Mouse (Mus musculus): Measurements from ENCODE around the gene Rrp1b.
"Not testable (repeated sequence)": the region's sequence is repeated elsewhere in the genome, so short reads cannot be mapped to it uniquely, and the experiment has no call there.

The Rrp1b gene

GRCm38 (mm10) chr17:32091032-32091363 lies 55.1 kb downstream of the Rrp1b start:
- DNase-seq (ENCODE audit: low read depth, low spot score), result no peak

GRCm38 (mm10) chr17:32091364-32092240 lies 55.7 kb downstream of the Rrp1b start:
- peak; percentile 90 for DNase-seq (ENCODE audit: low read depth, low spot score)

GRCm38 (mm10) chr17:32092241-32092619 lies 56.3 kb downstream of the Rrp1b start:
- no peak for DNase-seq (ENCODE audit: low read depth, low spot score)

- DNase-seq (ENCODE audit: low read depth, low spot score), result peak; percentile 44
Observed at GRCm38 (mm10) chr17:32092895-32093294, 57.0 kb downstream of the Rrp1b start.

- no peak for DNase-seq (ENCODE audit: low read depth, low spot score)
Observed at GRCm38 (mm10) chr17:32097676-32098075, 61.8 kb downstream of the Rrp1b start.

- DNase-seq (ENCODE audit: low read depth, low spot score), result not testable (repeated sequence)
Observed at GRCm38 (mm10) chr17:32098905-32099304, 63.0 kb downstream of the Rrp1b start.

GRCm38 (mm10) chr17:32099574-32099942 lies 63.7 kb downstream of the Rrp1b start:
- no peak for DNase-seq (ENCODE audit: low read depth, low spot score)

- DNase-seq (ENCODE audit: low read depth, low spot score), result peak; percentile 88
Observed at GRCm38 (mm10) chr17:32099943-32100586, 64.2 kb downstream of the Rrp1b start.

- DNase-seq (ENCODE audit: low read depth, low spot score), result peak; percentile 53
Observed at GRCm38 (mm10) chr17:32103054-32103453, 67.2 kb downstream of the Rrp1b start.

- DNase-seq (ENCODE audit: low read depth, low spot score), result no peak
Observed at GRCm38 (mm10) chr17:32106358-32106757, 70.5 kb downstream of the Rrp1b start.

- no peak for DNase-seq (ENCODE audit: low read depth, low spot score)
Observed at GRCm38 (mm10) chr17:32107877-32108276, 72.0 kb downstream of the Rrp1b start.

- DNase-seq (ENCODE audit: low read depth, low spot score), result not testable (repeated sequence)
Observed at GRCm38 (mm10) chr17:32108320-32109011, 72.6 kb downstream of the Rrp1b start.

- no peak for DNase-seq (ENCODE audit: low read depth, low spot score)
Observed at GRCm38 (mm10) chr17:32109201-32109940, 73.5 kb downstream of the Rrp1b start.

GRCm38 (mm10) chr17:32110424-32110823 lies 74.5 kb downstream of the Rrp1b start:
- no peak for DNase-seq (ENCODE audit: low read depth, low spot score)

- DNase-seq (ENCODE audit: low read depth, low spot score), result no peak
Observed at GRCm38 (mm10) chr17:32110980-32111780, 75.3 kb downstream of the Rrp1b start.

Measured in ZHBTc4 (cell line).